Mouse (Mus musculus) ES-Bruce4 (cell line): ENCODE measurements at regions not wholly inside any gene's neighbourhood (a gene's known extent, or its start where the extent isn't known, plus 50 kb on each side); places are given as distances from the start of the nearest gene placed in this dataset.

Source experiments
- H3K27ac ChIP-seq: 2 replicates; pipeline ENCODE4 v1.5.1; 2012; ENCODE audit warnings: low read length, inconsistent platforms; ENCODE audit not compliant: insufficient read depth
- H3K27me3 ChIP-seq: 2 replicates; pipeline ENCODE4 v1.6.1; 2012; ENCODE audit warnings: mild to moderate bottlenecking, low read length, inconsistent platforms; ENCODE audit not compliant: control insufficient read depth, poor library complexity, insufficient read depth, severe bottlenecking
- H3K36me3 ChIP-seq: 2 replicates; pipeline ENCODE4 v1.6.1; 2012; ENCODE audit warnings: inconsistent platforms, mild to moderate bottlenecking, low read length, moderate library complexity; ENCODE audit not compliant: control insufficient read depth, poor library complexity, insufficient read depth, severe bottlenecking
- H3K4me1 ChIP-seq: one replicate; pipeline ENCODE4 v1.8.1; 2011; ENCODE audit warnings: low read length; ENCODE audit not compliant: control insufficient read depth, insufficient read depth
- H3K4me3 ChIP-seq: 2 replicates; pipeline ENCODE4 v1.5.1; 2011; ENCODE audit warnings: low read depth, mild to moderate bottlenecking, low read length
- H3K9ac ChIP-seq: 2 replicates; pipeline ENCODE4 v1.6.1; 2012; ENCODE audit warnings: low read depth, mild to moderate bottlenecking, inconsistent platforms; ENCODE audit not compliant: poor library complexity, severe bottlenecking
- H3K9me3 ChIP-seq: replicated peaks from 2 replicates; pipeline ENCODE4 v1.6.1; 2012; ENCODE audit warnings: mild to moderate bottlenecking, low read length, inconsistent platforms; ENCODE audit not compliant: control insufficient read depth, poor library complexity, insufficient read depth, severe bottlenecking
- CTCF ChIP-seq: IDR thresholded peaks from one replicate; pipeline ENCODE4 v1.8.1; 2011; ENCODE audit warnings: low read depth, low read length
- EP300 ChIP-seq: IDR thresholded peaks from 2 replicates; pipeline ENCODE4 v1.6.1; 2011; ENCODE audit warnings: low read depth, low read length; ENCODE audit not compliant: insufficient read depth
- POLR2A ChIP-seq: IDR thresholded peaks from one replicate; pipeline ENCODE4 v1.8.1; 2011; ENCODE audit warnings: low read length; ENCODE audit not compliant: insufficient read depth

- Histone ChIP-seq H3K9me3 (0 out of 2 replicates have a peak, but pooled peaks cover 4% of the 10 kb centered on the region), H3K36me3 (no peaks in the 10 kb centered on the region), H3K27ac (no peak overlapping the region), H3K9ac (no peak overlapping the region), H3K27me3 (no peaks in the 10 kb centered on the region; the same call in 1 of the 2 replicates), H3K4me3 (no peak overlapping the region), H3K4me1 (no peaks in the 10 kb centered on the region)
- TF ChIP-seq POLR2A, result no peak
- no peak for TF ChIP-seq CTCF
- TF ChIP-seq EP300, result no peak
These were observed 66.4 kb upstream of the Hmcn1 start for GRCm38 (mm10) chr1:151059546-151060136.

DNA sequence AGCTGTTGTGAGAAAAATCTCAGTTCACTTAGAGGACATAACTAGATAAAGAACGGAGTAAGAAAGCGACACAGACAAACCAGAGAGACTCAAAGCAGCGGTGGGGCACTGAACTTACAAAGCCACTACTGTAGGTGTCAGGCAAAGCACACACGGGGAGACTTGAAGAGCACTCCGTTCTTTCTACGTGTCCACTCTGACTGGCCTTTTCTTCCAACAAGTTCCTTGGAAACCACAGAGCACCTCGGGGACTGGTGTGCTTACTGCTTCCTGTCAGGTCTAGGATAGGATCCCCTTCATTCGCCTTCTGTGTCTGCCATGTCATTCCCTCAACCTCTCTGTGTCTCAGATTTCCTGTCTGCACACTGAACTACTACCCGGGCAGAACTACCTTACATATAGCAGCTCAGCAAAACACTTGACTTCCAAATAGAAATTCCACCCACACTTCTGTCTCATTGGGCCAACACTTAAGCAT, 71.9 kb upstream of the Hmcn1 start:
- no peak for TF ChIP-seq CTCF
- no peak for TF ChIP-seq EP300
- no peak for TF ChIP-seq POLR2A

DNA sequence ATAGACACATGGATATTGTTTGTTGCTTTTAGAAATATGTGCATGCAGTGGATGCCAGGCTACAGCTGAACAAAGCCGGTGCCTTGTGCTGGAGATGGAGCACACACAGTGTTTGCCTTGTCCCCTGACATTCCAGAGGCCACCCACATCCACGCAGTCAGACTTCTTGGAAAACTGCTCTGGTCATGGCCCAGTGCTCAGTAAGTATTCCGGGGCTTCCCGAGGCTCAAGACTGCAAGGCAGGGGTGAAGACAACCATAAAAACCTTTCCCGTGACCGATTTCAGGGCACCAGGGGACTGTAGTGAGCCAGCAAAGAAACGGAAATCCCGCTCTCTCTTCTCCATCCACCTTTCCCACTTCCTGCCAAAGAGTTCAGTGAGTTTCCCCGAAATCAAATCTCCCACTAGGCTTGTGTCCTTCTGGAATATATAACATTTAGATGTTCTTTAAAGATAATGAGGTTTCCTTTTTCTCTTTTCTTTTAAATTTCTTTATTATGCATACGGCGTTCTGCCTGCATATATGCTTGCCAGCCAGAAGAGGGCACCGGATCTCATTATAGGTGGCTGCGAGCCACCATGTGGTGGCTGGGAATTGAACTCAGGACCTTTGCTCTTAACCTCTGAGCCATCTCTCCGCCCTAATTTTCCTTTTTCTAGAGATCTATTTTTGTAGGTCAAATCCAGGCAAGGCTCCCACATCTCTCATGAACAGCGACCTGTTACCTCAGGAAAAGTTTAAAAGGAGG, 73.3 kb upstream of the Hmcn1 start:
- no peak overlapping the region for H3K9ac ChIP-seq
- H3K4me1 ChIP-seq, result no peaks in the 10 kb centered on the region
- 0 out of 2 replicates have a peak, but pooled peaks cover 4% of the 10 kb centered on the region for H3K9me3 ChIP-seq
- H3K36me3 ChIP-seq, result no peaks in the 10 kb centered on the region
- H3K27me3 ChIP-seq, result no peaks in the 10 kb centered on the region; the same call in 1 of the 2 replicates
- no peak overlapping the region for H3K27ac ChIP-seq
- no peak overlapping the region for H3K4me3 ChIP-seq
- TF ChIP-seq CTCF, result peak; percentile 28
- TF ChIP-seq EP300, result no peak

More for the DNA sequence above, 71.9 kb upstream of the Hmcn1 start:
- H3K4me1 ChIP-seq, result no peaks in the 10 kb centered on the region
- H3K9ac ChIP-seq, result no peak overlapping the region
- 0 out of 2 replicates have a peak, but pooled peaks cover 4% of the 10 kb centered on the region for H3K9me3 ChIP-seq
- no peak overlapping the region for H3K4me3 ChIP-seq
- no peaks in the 10 kb centered on the region for H3K36me3 ChIP-seq
- no peaks in the 10 kb centered on the region; the same call in 1 of the 2 replicates for H3K27me3 ChIP-seq
- no peak overlapping the region for H3K27ac ChIP-seq

DNA sequence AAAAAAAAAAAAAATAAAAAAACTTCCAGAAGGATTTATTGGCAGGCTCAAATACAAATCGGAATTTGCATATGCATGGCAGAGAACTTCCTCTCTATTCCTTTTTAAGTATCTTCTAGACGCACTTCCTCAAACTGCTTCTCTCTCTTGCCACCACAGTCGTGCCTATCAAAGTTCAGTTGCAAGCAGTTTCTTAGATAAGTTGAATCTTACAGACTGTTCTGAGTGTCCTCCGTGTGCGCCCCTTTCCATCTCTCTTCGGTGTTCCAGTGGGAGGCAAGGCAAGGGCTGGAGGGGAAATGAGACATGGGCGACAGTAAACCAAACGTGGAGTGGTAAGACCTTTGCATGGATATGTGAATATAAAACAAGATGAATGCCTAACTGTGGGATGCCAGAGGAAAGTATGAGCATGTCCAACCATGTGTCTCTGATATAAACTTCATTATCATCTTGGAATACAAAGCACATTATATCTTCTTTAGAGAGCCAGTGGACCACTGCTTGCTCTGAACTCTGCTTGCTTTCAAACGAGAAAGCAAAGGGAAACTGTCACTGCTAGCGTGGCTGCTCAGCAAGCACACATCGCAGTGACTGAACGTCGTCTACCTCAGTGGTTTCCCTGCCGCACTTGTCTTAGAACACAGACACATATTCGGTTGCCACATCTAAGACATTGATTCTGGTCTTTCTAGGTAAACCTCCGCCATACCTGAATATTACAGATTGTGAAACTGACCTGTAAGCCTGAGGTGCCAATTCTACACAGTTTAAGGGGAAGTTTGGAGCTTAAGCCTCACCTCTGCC, 81.5 kb upstream of the Hmcn1 start:
- Histone ChIP-seq H3K36me3 (no peaks in the 10 kb centered on the region), H3K4me1 (no peaks in the 10 kb centered on the region), H3K9ac (no peak overlapping the region), H3K9me3 (no peaks in the 10 kb centered on the region), H3K27me3 (no peaks in the 10 kb centered on the region), H3K27ac (no peak overlapping the region), H3K4me3 (no peak overlapping the region)
- no peak for TF ChIP-seq EP300
- no peak for TF ChIP-seq CTCF
- TF ChIP-seq POLR2A, result no peak

GRCm38 (mm10) chr1:151075541-151075940, 82.3 kb upstream of the Hmcn1 start:
- no peak overlapping the region for H3K9ac ChIP-seq

More at GRCm38 (mm10) chr1:151075541-151075940, 82.3 kb upstream of the Hmcn1 start:
- Histone ChIP-seq H3K36me3 (no peaks in the 10 kb centered on the region), H3K4me1 (no peaks in the 10 kb centered on the region), H3K27ac (no peak overlapping the region), H3K9me3 (no peaks in the 10 kb centered on the region), H3K4me3 (no peak overlapping the region), H3K27me3 (no peaks in the 10 kb centered on the region)
- TF ChIP-seq EP300 (no peak), POLR2A (no peak), CTCF (no peak)
